Mouse (Mus musculus): ENCODE results near the gene Vmn1r168. TPM values are rescaled to one million over a fixed set of nuclear protein-coding genes. Genes with fewer than 3 reads are reported as not detected.
"Not testable (repeated sequence)": the region's sequence is repeated elsewhere in the genome, so short reads cannot be mapped to it uniquely, and the experiment has no call there.

The Vmn1r168 gene
- not detected in 2 replicates for polyA plus RNA-seq (2014; fragmentation: Nextera tagmentation; extraction: Ambion mirVana)

GRCm38 (mm10) chr7:23539432-23539831 lies at the start of gene Vmn1r168:
Vmn1r168 (plus strand) TSS chr7:23539732.
- not testable (repeated sequence) for H3K4me2 ChIP-seq (replicated peaks); H3K4me3 ChIP-seq (replicated peaks; ENCODE audit: low read length); H3K9me3 ChIP-seq (ENCODE audit: control insufficient read depth, low read length); DNase-seq (ENCODE audit: low spot score); ATAC-seq (ENCODE audit: low FRiP score); H3K27ac ChIP-seq; H3K9ac ChIP-seq; H3K36me3 ChIP-seq (replicated peaks; ENCODE audit: control insufficient read depth, insufficient read depth); H3K4me1 ChIP-seq (replicated peaks; ENCODE audit: control insufficient read depth, insufficient read depth, low read length); H3K27me3 ChIP-seq (ENCODE audit: control insufficient read depth, insufficient read depth, low read length)
- WGBS: no CpG with 5 or more reads among the region's 1 CpGs

DNA sequence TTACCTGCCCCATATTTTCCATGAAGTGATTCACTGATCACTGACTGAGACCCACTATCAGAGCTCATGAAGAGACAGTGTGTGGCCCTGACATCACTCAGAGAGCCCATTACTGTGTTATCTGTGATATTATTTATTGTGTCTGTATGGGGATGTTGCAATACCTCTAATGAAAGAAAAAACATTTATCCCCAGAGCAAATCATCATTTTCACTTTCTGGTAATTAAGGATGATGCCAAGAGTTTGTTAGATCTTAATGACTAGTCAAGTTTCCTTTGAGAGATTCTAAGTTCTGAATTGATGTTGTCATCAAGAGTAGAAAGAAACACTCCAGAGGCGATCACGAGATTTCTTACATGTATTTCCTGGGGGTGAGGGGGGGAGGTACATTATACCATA lies 32.4 kb upstream of the Vmn1r168 start, which contains the start of gene Vmn1r167:
Gene Vmn1r167 (minus strand): TSS at position 101 of the 400 bp plus-strand sequence.
- ATAC-seq (ENCODE audit: low FRiP score); H3K4me3 ChIP-seq (replicated peaks; ENCODE audit: low read length): not testable (repeated sequence)
- 82% methylated on average over 2 of the region's 2 CpGs for WGBS

DNA sequence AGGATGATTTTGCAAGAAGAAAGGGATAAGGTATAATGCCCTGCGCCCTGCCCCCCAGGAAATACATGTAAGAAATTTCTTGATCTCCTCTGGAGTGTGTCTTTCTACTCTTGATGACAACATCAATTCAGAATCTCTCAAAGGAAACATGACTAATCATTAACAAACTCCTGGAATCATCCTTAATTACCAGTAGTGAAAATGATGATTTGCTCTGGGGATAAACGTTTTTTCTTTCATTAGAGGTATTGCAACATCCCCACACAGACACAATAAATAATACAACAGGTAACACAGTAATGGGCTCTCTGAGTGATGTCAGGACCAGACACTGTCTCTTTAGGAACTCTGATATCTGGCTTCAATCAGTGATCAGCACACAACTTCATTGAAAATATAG lies 35.7 kb downstream of the Vmn1r168 start, which contains the start of gene Vmn1r169:
Gene Vmn1r169 (plus strand): TSS at position 301 of the 400 bp plus-strand sequence.
- not testable (repeated sequence) for H3K27me3 ChIP-seq (ENCODE audit: control insufficient read depth, insufficient read depth, low read length); H3K4me3 ChIP-seq (replicated peaks; ENCODE audit: low read length); H3K27ac ChIP-seq; DNase-seq (ENCODE audit: low spot score); ATAC-seq (ENCODE audit: low FRiP score); H3K9ac ChIP-seq; H3K4me1 ChIP-seq (replicated peaks; ENCODE audit: control insufficient read depth, insufficient read depth, low read length); H3K4me2 ChIP-seq (replicated peaks); H3K36me3 ChIP-seq (replicated peaks; ENCODE audit: control insufficient read depth, insufficient read depth); H3K9me3 ChIP-seq (ENCODE audit: control insufficient read depth, low read length)
- WGBS: 85% methylated on average over 1 of the region's 2 CpGs

More for the DNA sequence above, 32.4 kb upstream of the Vmn1r168 start, which contains the start of gene Vmn1r167:
- not testable (repeated sequence) for DNase-seq (ENCODE audit: low spot score); H3K9ac ChIP-seq; H3K36me3 ChIP-seq (replicated peaks; ENCODE audit: control insufficient read depth, insufficient read depth); H3K4me2 ChIP-seq (replicated peaks); H3K27me3 ChIP-seq (ENCODE audit: control insufficient read depth, insufficient read depth, low read length); H3K27ac ChIP-seq; H3K4me1 ChIP-seq (replicated peaks; ENCODE audit: control insufficient read depth, insufficient read depth, low read length)
- H3K9me3 ChIP-seq (ENCODE audit: control insufficient read depth, low read length): peaks cover 27% of the 10 kb centered on the region

Other genes with a start within 250 kb of the Vmn1r168 start
- not detected in 2 replicates for gene Nlrp4e, start 238.5 kb upstream of the Vmn1r168 start, polyA plus RNA-seq (2014; fragmentation: Nextera tagmentation; extraction: Ambion mirVana)
- gene Nlrp5, start 153.8 kb upstream of the Vmn1r168 start, polyA plus RNA-seq (2014; fragmentation: Nextera tagmentation; extraction: Ambion mirVana): not detected in 2 replicates
- not detected in 2 replicates for gene Vmn1r167, start 32.5 kb upstream of the Vmn1r168 start, polyA plus RNA-seq (2014; fragmentation: Nextera tagmentation; extraction: Ambion mirVana)
- not detected in 2 replicates for gene Vmn1r169, start 35.8 kb downstream of the Vmn1r168 start, polyA plus RNA-seq (2014; fragmentation: Nextera tagmentation; extraction: Ambion mirVana)
- gene Vmn1r170, start 66.4 kb downstream of the Vmn1r168 start, polyA plus RNA-seq (2014; fragmentation: Nextera tagmentation; extraction: Ambion mirVana): not detected in 2 replicates
- not detected in 2 replicates for gene Vmn1r171, start 91.0 kb downstream of the Vmn1r168 start, polyA plus RNA-seq (2014; fragmentation: Nextera tagmentation; extraction: Ambion mirVana)
- not detected in 2 replicates for gene Vmn1r172, start 118.6 kb downstream of the Vmn1r168 start, polyA plus RNA-seq (2014; fragmentation: Nextera tagmentation; extraction: Ambion mirVana)
- gene Vmn1r173, start 161.0 kb downstream of the Vmn1r168 start, polyA plus RNA-seq (2014; fragmentation: Nextera tagmentation; extraction: Ambion mirVana): not detected in 2 replicates
- gene Vmn1r174, start 212.5 kb downstream of the Vmn1r168 start, polyA plus RNA-seq (2014; fragmentation: Nextera tagmentation; extraction: Ambion mirVana): not detected in 2 replicates

Data from hindbrain, embryonic 14.5 days (tissue).